Mouse (Mus musculus): Measurements from ENCODE around the gene Map3k5. TPM values are rescaled to one million over a fixed set of nuclear protein-coding genes. Genes with fewer than 3 reads are reported as not detected.

The Map3k5 gene
- polyA plus RNA-seq, 1 experiment, result not detected

DNA sequence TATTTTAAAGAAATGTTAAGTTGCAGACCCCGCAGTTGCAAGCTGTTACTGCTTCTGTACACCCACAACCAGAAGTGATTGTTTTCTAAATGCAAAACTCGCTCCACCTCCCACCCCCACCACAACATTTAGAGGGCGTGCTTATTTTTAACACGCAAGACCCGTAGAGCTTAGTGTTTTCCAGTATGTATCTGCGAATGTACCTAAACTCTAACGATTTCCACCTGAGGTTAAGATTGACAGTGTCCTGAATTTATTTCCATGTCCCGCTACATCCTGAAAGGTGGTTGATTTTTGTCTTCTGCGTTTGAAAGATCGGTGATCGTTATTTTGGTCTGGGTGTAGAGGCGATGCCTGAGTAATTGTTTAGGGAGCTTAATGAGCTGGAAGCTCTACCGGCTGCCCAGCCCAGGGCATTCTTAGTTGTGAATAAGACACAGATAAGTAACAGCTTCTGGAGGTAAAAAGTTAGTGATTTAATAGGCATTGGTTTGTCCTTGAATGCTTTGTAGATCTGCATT is 215.6 kb downstream of the Map3k5 start:
- H3K27ac ChIP-seq (ENCODE audit: insufficient read depth, low read depth, low read length), result no peak overlapping the region
- no peak for TF ChIP-seq CTCF (IDR thresholded peaks at IDR 0.05; ENCODE audit: insufficient read depth, low read depth, low read length)
- no peak for TF ChIP-seq POLR2A (IDR thresholded peaks at IDR 0.05; ENCODE audit: insufficient read depth, low read depth, low read length)

DNA sequence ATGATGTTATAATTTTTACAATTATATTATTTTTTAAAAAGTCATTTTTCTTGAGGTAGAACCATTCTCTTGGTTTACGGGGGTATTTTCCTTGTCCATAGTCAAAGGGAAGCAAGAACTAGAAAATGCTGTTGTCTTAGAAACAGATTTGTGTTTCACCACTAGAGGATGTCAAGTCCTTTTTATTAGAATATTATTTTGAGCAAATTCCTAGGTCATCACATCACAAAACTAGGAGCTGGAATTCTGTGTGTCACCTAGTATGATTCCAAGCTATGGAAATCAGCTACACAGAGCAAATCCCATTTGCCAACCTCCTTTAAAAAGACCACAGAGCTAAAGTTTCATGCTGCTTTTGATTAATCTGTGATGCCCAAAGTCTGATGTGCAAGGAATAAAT is 217.9 kb downstream of the Map3k5 start:
- TF ChIP-seq CTCF (IDR thresholded peaks at IDR 0.05; ENCODE audit: insufficient read depth, low read depth, low read length) (no peak), POLR2A (IDR thresholded peaks at IDR 0.05; ENCODE audit: insufficient read depth, low read depth, low read length) (no peak)
- WGBS, result 77% methylated on average over 1 of the region's 1 CpGs
- Histone ChIP-seq H3K27ac (ENCODE audit: insufficient read depth, low read depth, low read length) (no peak overlapping the region), H3K4me3 (ENCODE audit: insufficient read depth, low read depth, low read length) (no peak overlapping the region), H3K4me1 (ENCODE audit: control insufficient read depth, insufficient read depth, low read length) (peaks cover 5% of the 10 kb centered on the region; the same call in 1 of the 2 replicates)

More for the DNA sequence above, 215.6 kb downstream of the Map3k5 start:
- Histone ChIP-seq H3K4me1 (ENCODE audit: control insufficient read depth, insufficient read depth, low read length) (0 out of 2 replicates have a peak, but pooled peaks cover 2% of the 10 kb centered on the region), H3K4me3 (ENCODE audit: insufficient read depth, low read depth, low read length) (peak overlapping the region; percentile 75)
- 2% methylated on average over 13 of the region's 13 CpGs for WGBS

DNA sequence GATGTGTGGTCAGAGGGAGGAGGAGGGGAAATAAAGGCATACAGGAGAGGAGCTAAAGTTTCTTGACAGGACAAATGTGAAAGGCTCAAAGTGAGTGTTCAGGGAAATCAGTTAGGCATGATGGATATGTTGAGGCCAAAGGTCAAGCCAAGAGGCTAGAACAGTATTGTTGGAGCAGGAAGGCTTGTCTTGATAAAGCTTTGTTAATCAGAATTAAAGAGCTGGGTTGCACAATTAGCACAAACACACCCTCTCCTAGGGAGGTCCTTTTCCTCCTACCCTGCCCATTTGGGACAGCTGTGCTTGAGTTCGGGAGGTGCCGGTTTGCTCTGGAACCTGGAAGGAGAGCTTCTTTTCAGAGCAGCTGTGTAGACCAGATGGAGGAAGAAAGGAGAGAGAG is 219.2 kb downstream of the Map3k5 start:
- no peak for TF ChIP-seq POLR2A (IDR thresholded peaks at IDR 0.05; ENCODE audit: insufficient read depth, low read depth, low read length)
- no peak for TF ChIP-seq CTCF (IDR thresholded peaks at IDR 0.05; ENCODE audit: insufficient read depth, low read depth, low read length)
- WGBS, result 76% methylated on average over 2 of the region's 2 CpGs
- H3K4me3 ChIP-seq (ENCODE audit: insufficient read depth, low read depth, low read length), result no peak overlapping the region

GRCm38 (mm10) chr10:20155401-20155800 is 221.1 kb downstream of the Map3k5 start:
- no peak overlapping the region for H3K27ac ChIP-seq (ENCODE audit: insufficient read depth, low read depth, low read length)
- 73% methylated on average over 7 of the region's 7 CpGs for WGBS
- no peak overlapping the region for H3K4me3 ChIP-seq (ENCODE audit: insufficient read depth, low read depth, low read length)
- TF ChIP-seq POLR2A (IDR thresholded peaks at IDR 0.05; ENCODE audit: insufficient read depth, low read depth, low read length) (no peak), CTCF (IDR thresholded peaks at IDR 0.05; ENCODE audit: insufficient read depth, low read depth, low read length) (no peak)
- peaks cover 3% of the 10 kb centered on the region; the same call in 1 of the 2 replicates for H3K4me1 ChIP-seq (ENCODE audit: control insufficient read depth, insufficient read depth, low read length)

More for the DNA sequence above, 219.2 kb downstream of the Map3k5 start:
- Histone ChIP-seq H3K27ac (ENCODE audit: insufficient read depth, low read depth, low read length) (no peak overlapping the region), H3K4me1 (ENCODE audit: control insufficient read depth, insufficient read depth, low read length) (peaks cover 3% of the 10 kb centered on the region; the same call in 1 of the 2 replicates)

GRCm38 (mm10) chr10:20157021-20157726 is 222.9 kb downstream of the Map3k5 start:
- 75% methylated on average over 8 of the region's 8 CpGs for WGBS
- TF ChIP-seq POLR2A (IDR thresholded peaks at IDR 0.05; ENCODE audit: insufficient read depth, low read depth, low read length) (no peak), CTCF (IDR thresholded peaks at IDR 0.05; ENCODE audit: insufficient read depth, low read depth, low read length) (no peak)
- peaks cover 3% of the 10 kb centered on the region; the same call in 1 of the 2 replicates for H3K4me1 ChIP-seq (ENCODE audit: control insufficient read depth, insufficient read depth, low read length)
- H3K4me3 ChIP-seq (ENCODE audit: insufficient read depth, low read depth, low read length), result no peak overlapping the region
- no peak overlapping the region for H3K27ac ChIP-seq (ENCODE audit: insufficient read depth, low read depth, low read length)

DNA sequence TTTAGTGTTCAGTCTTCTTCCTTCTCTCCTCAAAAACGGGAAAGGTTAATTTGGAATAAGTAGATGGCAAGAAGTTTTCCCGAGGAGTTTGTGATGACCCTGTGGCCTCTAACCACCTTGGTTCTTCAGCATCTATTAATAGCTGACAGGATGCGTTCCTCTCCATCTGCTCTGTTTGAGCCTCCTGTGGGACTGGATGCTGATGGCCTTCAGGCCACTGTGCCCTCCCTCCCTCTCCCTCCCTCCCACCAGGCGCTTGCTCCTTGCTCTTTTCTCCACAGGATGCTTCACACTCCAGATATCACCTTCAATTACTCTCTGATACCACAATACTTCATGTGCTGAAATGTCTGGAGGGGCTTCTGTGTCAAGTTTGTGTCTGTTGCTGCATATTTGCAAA is 224.5 kb downstream of the Map3k5 start:
- TF ChIP-seq POLR2A (IDR thresholded peaks at IDR 0.05; ENCODE audit: insufficient read depth, low read depth, low read length) (no peak), CTCF (IDR thresholded peaks at IDR 0.05; ENCODE audit: insufficient read depth, low read depth, low read length) (no peak)
- no peak overlapping the region for H3K4me3 ChIP-seq (ENCODE audit: insufficient read depth, low read depth, low read length)
- H3K4me1 ChIP-seq (ENCODE audit: control insufficient read depth, insufficient read depth, low read length), result peaks cover 3% of the 10 kb centered on the region; the same call in 1 of the 2 replicates
- WGBS, result 85% methylated on average over 4 of the region's 4 CpGs
- no peak overlapping the region for H3K27ac ChIP-seq (ENCODE audit: insufficient read depth, low read depth, low read length)

DNA sequence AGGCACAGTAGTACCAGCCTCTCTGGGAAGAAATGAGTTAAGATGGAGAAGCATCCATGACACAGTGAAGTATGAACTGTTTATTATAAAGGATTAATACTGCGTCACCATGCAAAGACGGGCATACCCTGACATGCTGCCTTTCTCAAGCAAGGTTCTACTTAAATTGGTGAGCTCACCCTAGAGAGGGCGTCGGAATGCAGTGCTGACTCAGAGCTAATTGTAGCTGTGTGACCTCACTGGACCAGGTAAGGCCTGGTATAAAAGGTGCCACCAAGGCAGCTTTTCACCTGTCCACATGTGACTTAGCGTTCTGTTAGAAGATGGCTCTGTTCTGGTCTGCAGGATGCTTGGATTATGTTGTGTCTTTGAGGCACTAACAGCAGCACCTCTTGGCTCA is 225.0 kb downstream of the Map3k5 start:
- no peak overlapping the region for H3K27ac ChIP-seq (ENCODE audit: insufficient read depth, low read depth, low read length)
- peaks cover 3% of the 10 kb centered on the region; the same call in 1 of the 2 replicates for H3K4me1 ChIP-seq (ENCODE audit: control insufficient read depth, insufficient read depth, low read length)
- TF ChIP-seq POLR2A (IDR thresholded peaks at IDR 0.05; ENCODE audit: insufficient read depth, low read depth, low read length) (no peak), CTCF (IDR thresholded peaks at IDR 0.05; ENCODE audit: insufficient read depth, low read depth, low read length) (no peak)
- no peak overlapping the region for H3K4me3 ChIP-seq (ENCODE audit: insufficient read depth, low read depth, low read length)
- 93% methylated on average over 5 of the region's 5 CpGs for WGBS

DNA sequence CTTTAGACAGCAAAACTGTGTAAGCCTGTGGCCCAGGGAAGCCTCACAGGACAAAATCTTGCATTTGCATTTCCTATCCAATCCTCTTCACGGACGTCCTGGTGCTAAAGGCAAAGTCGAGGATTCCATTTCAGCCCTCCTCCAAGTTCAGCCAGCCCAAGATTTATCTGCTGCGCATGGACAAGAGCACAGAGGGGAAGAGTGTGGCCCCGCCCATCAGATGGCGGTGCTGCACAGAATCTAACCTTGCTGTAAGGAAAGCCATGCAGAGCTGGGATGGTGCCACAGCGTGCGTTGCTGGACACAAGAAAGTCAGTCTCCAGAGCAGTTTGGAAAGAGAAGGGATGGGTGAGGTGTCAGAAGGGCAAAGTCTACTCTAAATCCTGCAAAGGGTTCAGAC is 226.6 kb downstream of the Map3k5 start:
- no peak overlapping the region for H3K27ac ChIP-seq (ENCODE audit: insufficient read depth, low read depth, low read length)
- no peaks in the 10 kb centered on the region for H3K4me1 ChIP-seq (ENCODE audit: control insufficient read depth, insufficient read depth, low read length)
- H3K4me3 ChIP-seq (ENCODE audit: insufficient read depth, low read depth, low read length), result no peak overlapping the region
- TF ChIP-seq CTCF (IDR thresholded peaks at IDR 0.05; ENCODE audit: insufficient read depth, low read depth, low read length), result no peak
- no peak for TF ChIP-seq POLR2A (IDR thresholded peaks at IDR 0.05; ENCODE audit: insufficient read depth, low read depth, low read length)
- WGBS, result 87% methylated on average over 8 of the region's 8 CpGs

DNA sequence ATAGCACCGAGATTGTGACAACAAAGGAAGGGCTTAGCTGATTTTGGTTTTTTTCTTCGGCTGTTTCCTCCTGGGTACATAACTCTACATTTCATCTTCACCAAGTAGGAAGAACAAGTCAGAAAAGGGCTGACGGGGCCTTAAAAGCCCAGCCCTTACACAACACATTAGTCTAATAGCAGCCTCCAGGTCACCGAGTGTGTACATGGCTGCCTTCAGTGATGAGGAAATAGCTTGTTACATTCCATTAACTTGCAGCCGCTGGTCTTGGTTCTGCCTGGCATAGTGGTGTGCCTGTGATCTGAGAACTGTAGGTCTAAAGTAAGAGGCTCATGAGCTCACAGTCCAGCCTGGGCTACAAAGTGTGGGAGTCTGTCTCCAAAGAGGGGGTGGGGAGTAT is 230.5 kb downstream of the Map3k5 start:
- H3K4me3 ChIP-seq (ENCODE audit: insufficient read depth, low read depth, low read length), result no peak overlapping the region
- WGBS, result 93% methylated on average over 5 of the region's 5 CpGs
- TF ChIP-seq CTCF (IDR thresholded peaks at IDR 0.05; ENCODE audit: insufficient read depth, low read depth, low read length) (no peak), POLR2A (IDR thresholded peaks at IDR 0.05; ENCODE audit: insufficient read depth, low read depth, low read length) (no peak)
- peaks cover 2% of the 10 kb centered on the region; the same call in 1 of the 2 replicates for H3K4me1 ChIP-seq (ENCODE audit: control insufficient read depth, insufficient read depth, low read length)
- no peak overlapping the region for H3K27ac ChIP-seq (ENCODE audit: insufficient read depth, low read depth, low read length)

Measured in olfactory bulb, adult 2 months (tissue).